Mouse (Mus musculus): ENCODE results near the gene Gucy2c.

GRCm38 (mm10) chr6:136708597-136708996, 73.0 kb downstream of the Gucy2c start:
- TF ChIP-seq POLR2A (IDR thresholded peaks at IDR 0.05; ENCODE audit: insufficient read depth, low read depth, low read length) (no peak), CTCF (IDR thresholded peaks at IDR 0.05; ENCODE audit: insufficient read depth, low read depth, low read length) (no peak)

Measured in olfactory bulb, adult 2 months (tissue).